Mouse (Mus musculus): ENCODE results near the gene St6gal1.
A peak's percentile ranks its signal among the peaks of the same experiment; 100 is the strongest.

Gene St6gal1

DNA sequence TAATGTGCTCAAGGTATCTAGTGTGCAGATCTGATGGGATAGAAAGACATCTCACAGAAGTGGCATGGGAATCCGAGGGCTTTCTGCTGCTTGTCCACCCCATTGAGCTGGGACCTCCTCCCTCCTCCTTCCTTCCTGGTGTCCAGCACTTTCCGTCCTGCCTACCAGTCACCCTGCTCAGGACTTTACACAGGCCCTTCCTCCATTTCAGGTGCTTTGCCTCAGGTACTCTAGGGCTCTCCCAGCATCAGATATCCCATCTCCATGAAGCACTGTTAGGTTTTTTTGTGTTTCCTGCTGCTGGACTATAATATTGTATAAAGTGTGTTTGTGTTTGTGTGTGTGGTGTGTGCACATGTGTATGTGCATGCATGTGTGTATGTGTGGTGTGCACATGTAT lies 51.1 kb downstream of the St6gal1 start:
- no peak for DNase-seq

- peak; percentile 64 for DNase-seq
Measured at GRCm38 (mm10) chr16:23279879-23280741, 55.6 kb downstream of the St6gal1 start.

- no peak for DNase-seq
Measured at GRCm38 (mm10) chr16:23280742-23281090, 56.2 kb downstream of the St6gal1 start.

DNA sequence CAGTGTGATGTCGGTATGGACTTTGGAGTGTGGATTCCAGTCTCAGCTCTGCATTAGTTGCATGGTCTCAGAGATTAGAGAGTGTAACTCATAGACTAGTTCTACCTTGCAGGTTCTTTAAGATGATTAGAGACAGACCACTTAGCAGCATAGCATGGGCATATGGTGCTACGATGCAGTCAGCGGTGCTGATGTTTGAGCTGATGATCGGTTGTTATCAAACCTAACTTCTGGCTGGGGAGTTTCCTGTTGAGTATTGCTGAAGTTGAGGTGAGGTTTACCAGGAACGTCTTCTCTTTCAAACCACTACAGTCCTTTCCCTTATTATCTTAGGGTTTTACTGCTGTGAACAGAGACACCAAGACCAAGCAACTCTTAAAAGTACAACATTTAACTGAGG lies 57.7 kb downstream of the St6gal1 start:
- no peak for DNase-seq

DNA sequence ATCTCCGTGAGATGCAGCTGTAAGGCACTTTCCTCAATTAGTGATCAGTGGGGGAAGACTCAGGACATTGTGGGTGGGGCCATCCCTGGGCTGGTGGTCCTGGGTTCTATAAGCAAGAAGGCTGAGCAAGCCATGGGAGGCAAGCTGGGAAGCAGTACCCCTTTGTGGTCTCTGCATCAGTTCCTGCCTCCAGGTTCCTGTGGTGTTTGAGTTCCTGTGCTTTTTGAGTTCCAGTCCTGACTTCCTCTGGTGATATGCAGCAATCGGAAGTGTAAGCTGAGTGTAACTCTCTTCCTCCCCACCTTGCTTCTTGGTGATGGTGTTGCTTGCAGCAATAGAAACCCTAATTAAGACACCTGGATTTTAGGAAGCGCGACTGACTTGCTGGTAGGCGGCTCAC lies 58.4 kb downstream of the St6gal1 start:
- no peak for DNase-seq

GRCm38 (mm10) chr16:23283677-23284076 lies 59.1 kb downstream of the St6gal1 start:
- no peak for DNase-seq

- peak; percentile 51 for DNase-seq
Measured at GRCm38 (mm10) chr16:23284470-23285394, 60.2 kb downstream of the St6gal1 start.

DNA sequence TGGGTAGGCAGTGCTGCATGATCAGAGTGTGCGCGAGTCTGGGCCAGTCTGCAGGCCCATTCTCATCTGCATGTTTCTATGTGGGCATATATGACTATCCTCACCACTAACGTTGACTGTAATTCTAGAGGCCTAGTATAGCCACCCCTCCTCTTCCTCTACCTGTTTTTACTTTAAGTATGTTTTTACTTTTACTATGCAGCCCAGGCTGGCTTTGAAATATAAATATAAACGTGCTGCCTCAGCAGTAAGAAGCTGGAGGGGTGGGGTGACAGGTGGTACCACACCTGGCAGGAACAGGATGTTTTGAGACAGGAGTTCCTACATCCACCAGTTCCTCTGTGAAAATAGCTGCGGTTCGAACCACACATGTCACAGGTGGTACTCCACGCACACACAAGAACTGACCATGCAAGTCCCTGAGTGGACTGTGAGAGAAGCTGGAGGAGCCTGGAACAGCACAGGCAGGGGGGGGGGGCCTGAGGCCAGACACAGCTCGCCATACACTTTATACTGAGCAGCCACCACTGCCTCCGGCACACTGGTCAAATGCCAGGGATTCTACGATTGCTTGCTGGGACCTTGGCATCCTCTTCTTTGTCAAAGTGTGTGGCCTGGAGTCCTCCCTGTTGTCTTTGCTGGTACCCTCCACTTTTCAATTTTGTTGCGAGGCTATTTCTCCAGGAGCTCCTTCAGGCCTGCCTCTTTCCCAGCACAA lies 62.0 kb downstream of the St6gal1 start:
- peak; percentile 62 for DNase-seq

DNA sequence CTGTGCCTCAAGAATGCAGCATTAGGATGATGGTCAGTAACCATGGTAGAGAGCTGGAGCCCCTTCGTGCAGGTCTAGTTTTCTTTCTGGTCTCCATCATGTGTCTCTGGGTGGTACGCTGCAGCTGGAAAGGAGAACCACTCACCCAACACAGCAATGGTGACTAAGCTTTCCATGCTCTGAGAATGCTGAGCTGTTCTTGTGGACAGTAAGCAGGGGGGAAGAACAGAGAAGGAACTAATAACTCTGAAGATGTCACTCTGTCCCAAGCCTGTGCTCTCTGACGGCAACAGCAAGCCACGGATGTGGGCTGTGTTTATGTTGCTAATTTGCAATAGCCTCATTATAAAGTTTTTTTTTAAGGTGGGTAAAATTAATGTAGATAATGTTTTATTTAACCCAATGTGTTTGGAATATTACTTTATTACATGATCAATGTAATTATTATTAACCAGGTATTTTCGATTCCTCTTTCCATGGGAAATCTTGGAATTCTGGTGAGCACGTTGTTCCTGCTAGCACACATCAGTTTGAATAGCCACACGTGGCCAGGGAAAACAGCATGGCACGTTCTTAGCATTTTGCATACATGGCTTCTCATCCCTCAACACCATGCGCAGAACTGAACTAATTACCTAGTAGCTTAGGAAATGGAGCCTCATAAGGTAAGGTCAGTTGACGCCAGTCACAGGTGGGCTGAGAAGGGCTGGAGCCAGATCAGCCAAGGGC lies 62.9 kb downstream of the St6gal1 start:
- DNase-seq = no peak

DNA sequence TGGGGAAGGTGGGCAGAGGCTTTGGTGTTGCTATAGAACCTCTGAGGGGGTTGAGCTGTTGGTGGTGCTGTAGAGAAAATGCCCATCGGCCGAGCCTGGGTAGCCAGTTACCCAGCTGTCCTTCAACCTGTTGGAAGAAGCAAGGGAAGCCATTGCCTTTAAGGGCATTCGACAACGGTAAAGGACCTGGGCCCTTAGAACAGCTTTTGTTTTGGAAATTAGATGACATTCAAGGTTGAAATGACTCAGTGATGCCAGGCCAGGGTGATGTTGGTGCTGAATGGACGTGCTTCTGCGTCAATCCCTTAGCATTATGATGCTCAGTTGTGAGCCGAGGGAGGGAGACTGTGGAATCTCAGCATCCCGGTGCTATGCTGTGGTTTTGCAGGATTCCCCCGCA lies 63.6 kb downstream of the St6gal1 start:
- no peak for DNase-seq

- no peak for DNase-seq
Measured at GRCm38 (mm10) chr16:23289424-23289823, 64.9 kb downstream of the St6gal1 start.

- DNase-seq = no peak
Measured at GRCm38 (mm10) chr16:23290171-23290570, 65.6 kb downstream of the St6gal1 start.

DNA sequence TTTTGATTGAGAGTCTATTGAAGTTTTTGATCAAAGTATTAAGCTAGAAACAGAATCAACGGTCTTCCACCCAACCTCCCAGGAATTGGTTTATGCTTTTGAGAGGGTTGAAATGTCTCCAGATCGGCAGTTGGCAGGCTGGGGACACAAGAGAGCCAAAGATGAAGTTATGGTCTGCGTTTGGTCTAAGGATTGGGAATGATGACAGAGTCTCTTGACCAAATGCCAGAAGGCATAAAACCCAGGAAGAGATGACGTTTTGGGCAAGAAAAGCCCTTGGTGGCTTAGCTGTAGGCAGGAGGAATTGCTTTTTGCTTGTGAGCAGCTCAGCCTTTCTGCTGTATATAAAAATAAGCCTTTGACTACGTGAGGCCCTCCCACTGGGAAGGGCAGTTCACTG lies 67.0 kb downstream of the St6gal1 start:
- no peak for DNase-seq

GRCm38 (mm10) chr16:23294236-23294635 lies 69.7 kb downstream of the St6gal1 start:
- DNase-seq = peak; percentile 3

GRCm38 (mm10) chr16:23294747-23295146 lies 70.2 kb downstream of the St6gal1 start:
- DNase-seq = peak; percentile 1

DNA sequence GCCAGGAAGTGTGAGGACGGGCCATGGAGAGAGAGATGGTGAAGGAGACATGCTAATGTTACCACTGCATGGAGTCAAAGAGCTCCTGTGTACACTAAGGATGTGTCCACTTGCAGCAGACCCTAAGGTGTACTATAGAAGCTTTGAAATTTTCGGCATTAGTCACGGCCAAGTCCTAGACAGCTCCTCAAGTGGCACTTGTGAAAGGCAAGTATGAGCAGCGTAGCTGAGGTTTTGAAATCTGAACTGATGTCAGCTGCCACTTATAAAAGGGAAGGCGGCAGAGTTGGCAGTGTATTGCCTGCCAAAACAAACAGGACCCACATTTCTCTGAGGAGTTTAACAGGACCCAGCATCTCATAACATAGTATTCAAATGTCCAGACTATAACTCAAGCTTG lies 71.2 kb downstream of the St6gal1 start:
- peak; percentile 2 for DNase-seq

- peak; percentile 2 for DNase-seq
Measured at GRCm38 (mm10) chr16:23296721-23297120, 72.2 kb downstream of the St6gal1 start.

DNA sequence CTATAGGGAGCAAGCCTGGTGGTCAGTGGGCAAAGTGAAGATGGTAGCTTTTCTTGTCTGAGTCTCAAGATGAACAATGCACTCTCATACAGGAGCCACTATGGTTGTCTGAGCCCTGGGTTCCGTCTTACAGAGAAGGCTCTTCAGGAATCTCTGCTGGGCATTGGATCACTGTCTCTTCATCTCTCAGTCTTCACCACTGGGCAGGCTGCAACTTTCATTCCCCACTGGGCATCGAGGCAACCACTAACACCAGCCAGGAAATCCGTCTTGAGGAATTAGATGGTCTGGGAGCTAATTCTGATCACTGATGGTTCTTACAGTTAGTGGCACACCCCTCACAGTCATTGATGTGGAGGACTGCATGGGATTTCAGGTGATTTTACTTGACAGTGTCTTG lies 73.9 kb downstream of the St6gal1 start:
- DNase-seq = peak; percentile 1

DNA sequence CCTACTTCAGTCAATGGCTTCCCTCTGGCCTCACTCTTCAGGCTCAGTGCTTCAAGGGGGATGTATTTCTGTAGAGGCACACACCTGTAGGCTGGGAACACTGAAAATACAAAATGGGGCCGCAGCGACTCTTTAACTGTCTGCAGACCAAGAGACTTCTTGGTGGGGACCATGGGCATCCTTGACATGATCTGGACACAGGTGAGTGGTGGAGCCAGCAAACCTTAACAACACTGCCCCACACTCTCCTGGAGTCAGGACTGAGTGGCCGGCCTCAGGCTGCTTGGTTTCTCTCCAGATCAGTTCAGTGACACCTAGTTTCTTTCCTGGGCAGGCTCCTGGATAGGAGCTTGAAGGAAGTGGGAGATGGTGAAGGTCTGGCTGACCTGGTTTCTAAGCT lies 74.4 kb downstream of the St6gal1 start:
- DNase-seq = peak; percentile 4

- peak; percentile 1 for DNase-seq
Measured at GRCm38 (mm10) chr16:23299904-23300740, 75.6 kb downstream of the St6gal1 start.

- peak; percentile 3 for DNase-seq
Measured at GRCm38 (mm10) chr16:23301762-23302161, 77.2 kb downstream of the St6gal1 start.
